9 mouse cellular contexts compared by ENCODE assay signal in the genomic region with DNA sequence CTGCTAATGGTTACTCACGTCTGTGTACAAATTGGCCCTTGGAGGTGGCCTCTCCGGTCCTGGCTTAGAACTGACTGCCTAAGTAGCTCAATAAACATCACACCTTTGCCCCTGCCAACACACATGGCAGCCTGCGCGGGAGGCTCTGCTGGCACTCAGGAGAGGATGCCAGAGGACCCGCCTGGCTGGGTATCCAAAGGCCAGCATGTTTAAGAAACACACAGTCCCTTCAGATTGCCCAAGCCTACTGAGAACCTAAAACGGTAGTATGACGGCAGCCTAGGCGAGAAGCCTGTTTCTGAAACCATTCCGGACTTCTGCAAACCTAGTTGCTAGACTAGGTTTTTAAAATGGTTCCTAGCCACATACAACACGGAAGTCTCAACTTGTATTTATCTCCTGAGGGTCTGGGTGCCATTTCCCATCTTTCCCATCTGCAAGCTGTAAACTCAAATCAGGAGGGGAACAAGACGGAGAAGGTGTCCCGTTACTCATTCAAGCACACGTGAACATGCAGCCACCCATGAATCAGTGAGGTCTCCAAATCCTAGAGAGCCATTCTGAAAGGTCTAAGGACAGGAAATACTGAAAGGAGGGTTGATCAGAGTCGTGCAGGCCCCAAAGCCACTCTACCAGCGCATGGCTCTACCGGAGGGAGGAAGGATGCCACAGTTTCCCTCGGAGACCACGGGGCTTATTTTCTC. TPM values are rescaled to one million over a fixed set of nuclear protein-coding genes. Genes with fewer than 3 reads are reported as not detected.
DNase-seq lines count a peak whose midpoint lies in the region; ATAC-seq and TF ChIP-seq lines count a peak whose summit lies in the region.
"Had no signal": no experiment of that assay in that cellular context is flagged by ENCODE, and none has a peak within 500 bp of the region (broad histone marks: within the 10 kb centered on the region; RNA-seq: fewer than 3 reads in every experiment).

No protein-coding gene starts in this region.

- no peak overlapping the region for H3K4me2 ChIP-seq in forebrain, embryonic 13.5 days
- H3K4me2 ChIP-seq: neural tube, embryonic 12.5 days had no signal

- no peaks in the 10 kb centered on the region for H3K9me3 ChIP-seq in forebrain, embryonic 13.5 days (replicated peaks)
- H3K9me3 ChIP-seq: neural tube, embryonic 12.5 days had no signal

- peak overlapping the region; percentile 17; the same call in 1 of the 2 replicates for H3K27ac ChIP-seq in heart, adult 2 months
- no peak overlapping the region for H3K27ac ChIP-seq in forebrain, embryonic 13.5 days
- H3K27ac ChIP-seq: neural tube, embryonic 12.5 days had no signal

- no peak overlapping the region for H3K9ac ChIP-seq in heart, adult 2 months (ENCODE audit: low read depth, low read length)
- no peak overlapping the region for H3K9ac ChIP-seq in forebrain, embryonic 13.5 days
- H3K9ac ChIP-seq: neural tube, embryonic 12.5 days had no signal

- H3K36me3 ChIP-seq in heart, adult 2 months (ENCODE audit: control insufficient read depth, insufficient read depth, low read length): no peaks in the 10 kb centered on the region
- H3K36me3 ChIP-seq in forebrain, embryonic 13.5 days (ENCODE audit: poor library complexity, severe bottlenecking): no peaks in the 10 kb centered on the region
- H3K36me3 ChIP-seq: neural tube, embryonic 12.5 days had no signal

- peak; percentile 33 for ATAC-seq in CD4-positive, CD25-positive, alpha-beta regulatory T cell, adult 4 months
- peak; percentile 28; the same call in 1 of the 2 replicates for ATAC-seq in megakaryocyte-erythroid progenitor cell, adult 5-6 weeks (replicated peaks; ENCODE audit: low FRiP score, low TSS enrichment, poor library complexity, severe bottlenecking)
- ATAC-seq in forebrain, embryonic 13.5 days: no peak

- no peak for TF ChIP-seq POLR2A in heart, adult 2 months (IDR thresholded peaks at IDR 0.05; ENCODE audit: insufficient read depth, low read depth, low read length)

- H3K79me2 ChIP-seq in heart, adult 2 months (replicated peaks; ENCODE audit: control insufficient read depth, insufficient read depth, low read length): no peaks in the 10 kb centered on the region

- peak in 1 of 2 experiments; percentile 36 for DNase-seq in heart, adult 2 months
- DNase-seq in heart, adult 11 months: no peak
- DNase-seq in fat pad, adult 2 months (ENCODE audit: extremely low read depth, low read depth, low spot score): peak; percentile 89
- no peak for DNase-seq in adipocyte (ENCODE audit: low spot score)
- DNase-seq in urinary bladder, postnatal 4 days (ENCODE audit: low spot score in 2 of 2): no peak

- no peaks in the 10 kb centered on the region for H3K27me3 ChIP-seq in heart, adult 2 months (ENCODE audit: control insufficient read depth, insufficient read depth, low read length)
- no peaks in the 10 kb centered on the region for H3K27me3 ChIP-seq in forebrain, embryonic 13.5 days
- H3K27me3 ChIP-seq: neural tube, embryonic 12.5 days had no signal

- no peak overlapping the region for H3K4me3 ChIP-seq in heart, adult 2 months
- no peak overlapping the region for H3K4me3 ChIP-seq in forebrain, embryonic 13.5 days
- H3K4me3 ChIP-seq: neural tube, embryonic 12.5 days had no signal

- no peaks in the 10 kb centered on the region; the same call in 1 of the 2 replicates for H3K4me1 ChIP-seq in heart, adult 2 months (ENCODE audit: control insufficient read depth, insufficient read depth, low read length)
- no peaks in the 10 kb centered on the region for H3K4me1 ChIP-seq in forebrain, embryonic 13.5 days
- H3K4me1 ChIP-seq: neural tube, embryonic 12.5 days had no signal

- no peak for TF ChIP-seq EP300 in heart, adult 2 months (IDR thresholded peaks at IDR 0.05; ENCODE audit: insufficient read depth, low read depth, low read length)

- no peak for TF ChIP-seq CTCF in heart, adult 2 months (IDR thresholded peaks at IDR 0.05)

- intact Hi-C loops in heart, adult 2 months (cut with DNase I): no loop called here

- WGBS in heart, adult 2 months: 78% methylated on average over 18 of the region's 18 CpGs
- 85% methylated on average over 18 of the region's 18 CpGs for WGBS in forebrain, embryonic 13.5 days

RNA-seq across cellular contexts. Expression of a gene that starts 45.8 kb away (rescaled TPM):
- total RNA-seq in heart, adult 2 months (2021): 1 to 10 TPM; 1.7 to 2.3 TPM
- 1.6 and 2.0 TPM in 2 replicates for polyA plus RNA-seq in heart, adult 2 months (2012; rRNA removed)
- 100 to 1,000 TPM; 330 to 423 TPM for polyA plus RNA-seq in CD4-positive, CD25-positive, alpha-beta regulatory T cell, adult 4 months (2017; shearing (Covaris generic))
- 19.8 and 20.0 TPM in 2 replicates for total RNA-seq in megakaryocyte-erythroid progenitor cell, adult 5-6 weeks (2014; fragmentation: Nextera tagmentation)
- 26.0 and 28.0 TPM in 2 replicates for total RNA-seq in megakaryocyte-erythroid progenitor cell, adult 5-6 weeks (2017)
- polyA plus RNA-seq in forebrain, embryonic 13.5 days (2015; fragmentation: Nextera tagmentation; extraction: Ambion mirVana): 0.98 and 1.1 TPM in 2 replicates

RNA-seq across cellular contexts. Expression of a gene that starts 46.3 kb away (rescaled TPM):
- total RNA-seq in heart, adult 2 months (2021): 10 to 100 TPM; 34.7 to 37.1 TPM
- polyA plus RNA-seq in heart, adult 2 months (2012; rRNA removed): 25.8 and 35.3 TPM in 2 replicates
- polyA plus RNA-seq in CD4-positive, CD25-positive, alpha-beta regulatory T cell, adult 4 months (2017; shearing (Covaris generic)): 10 to 100 TPM; 52.0 to 75.1 TPM
- 73.6 and 79.4 TPM in 2 replicates for total RNA-seq in megakaryocyte-erythroid progenitor cell, adult 5-6 weeks (2014; fragmentation: Nextera tagmentation)
- 37.4 and 48.3 TPM in 2 replicates for total RNA-seq in megakaryocyte-erythroid progenitor cell, adult 5-6 weeks (2017)
- polyA plus RNA-seq in forebrain, embryonic 13.5 days (2015; fragmentation: Nextera tagmentation; extraction: Ambion mirVana): 55.0 and 60.6 TPM in 2 replicates

Comparison
In these comparisons a context has a peak if more than half of its experiments do, and no peak if none do; other contexts are left out.
1. RNA of a gene that starts 45.8 kb away (polyA plus RNA-seq): 330 to 423 TPM in CD4-positive, CD25-positive, alpha-beta regulatory T cell, adult 4 months; 1.6 to 2.0 TPM in heart, adult 2 months and 0.98 to 1.1 TPM in forebrain, embryonic 13.5 days; every median in the first group is over 100 times any median in the second.